Mouse (Mus musculus) small intestine, adult 2 months (tissue): ENCODE data around the gene Sbno1.

ENCODE experiments used
- CTCF ChIP-seq: fragments of 200-500 bp; IDR thresholded peaks from 2 replicates; pipeline ENCODE4 v1.5.1; 2012; ENCODE audit warnings: low read depth, mild to moderate bottlenecking, control low read depth, inconsistent platforms, low read length, moderate library complexity, mixed read lengths; ENCODE audit not compliant: insufficient replicate concordance, insufficient read length; ENCODE audit errors: extremely low read depth
- POLR2A ChIP-seq: fragments of 200-500 bp; IDR thresholded peaks from 2 replicates; pipeline ENCODE4 v1.6.1; 2012; ENCODE audit warnings: low read depth, mild to moderate bottlenecking, control low read depth, inconsistent platforms, low read length, moderate library complexity

GRCm38 (mm10) chr5:124454082-124454419, 28.2 kb upstream of the Sbno1 start:
- TF ChIP-seq CTCF (no peak), POLR2A (no peak)
